Mouse (Mus musculus) adrenal gland, adult 8-10 months (tissue): ENCODE measurements around the gene Krtap24-1. TPM values are rescaled to one million over a fixed set of nuclear protein-coding genes. Genes with fewer than 3 reads are reported as not detected.

Experiments
- DNase-seq: peaks from one replicate; pipeline ENCODE4 v3.0.0; 2022
- total RNA-seq, 4 experiments: library from RNA; stranded (reverse); gene quantifications; 2 replicates each; pipeline ENCODE4 v1.2.4; 2022

Krtap24-1 gene
- not detected for total RNA-seq

GRCm38 (mm10) chr16:88611922-88612321 is at the start of gene Krtap24-1:
TSS of gene Krtap24-1 (minus strand) at chr16:88612279.
- DNase-seq, result no peak

- DNase-seq, result no peak
These were observed 45.3 kb upstream of the Krtap24-1 start for GRCm38 (mm10) chr16:88657426-88657825.

GRCm38 (mm10) chr16:88651952-88652351 is 39.9 kb upstream of the Krtap24-1 start:
- DNase-seq, result no peak

GRCm38 (mm10) chr16:88651082-88651481 is 39.0 kb upstream of the Krtap24-1 start:
- no peak for DNase-seq

GRCm38 (mm10) chr16:88647358-88647846 is 35.3 kb upstream of the Krtap24-1 start, which contains the start of gene Krtap26-1:
TSS of gene Krtap26-1 (minus strand) at chr16:88647796.
- no peak for DNase-seq

GRCm38 (mm10) chr16:88646366-88647111 is 34.5 kb upstream of the Krtap24-1 start:
- DNase-seq, result no peak

- no peak for DNase-seq
These were observed 28.0 kb upstream of the Krtap24-1 start for GRCm38 (mm10) chr16:88640053-88640452.

GRCm38 (mm10) chr16:88635142-88635541 is 23.1 kb upstream of the Krtap24-1 start:
- DNase-seq, result no peak

GRCm38 (mm10) chr16:88631474-88631873 is 19.4 kb upstream of the Krtap24-1 start:
- no peak for DNase-seq

GRCm38 (mm10) chr16:88627566-88627965 is 15.5 kb upstream of the Krtap24-1 start, which contains the start of gene 2310079G19Rik:
TSS of gene 2310079G19Rik (minus strand) at chr16:88627666.
- DNase-seq, result no peak

- DNase-seq, result no peak
These were observed 633 bp upstream of the Krtap24-1 start for GRCm38 (mm10) chr16:88612712-88613111.

GRCm38 (mm10) chr16:88604570-88604969 is 7.5 kb downstream of the Krtap24-1 start:
- no peak for DNase-seq

- no peak for DNase-seq
These were observed 9.6 kb downstream of the Krtap24-1 start for GRCm38 (mm10) chr16:88602464-88602863.

- DNase-seq, result no peak
These were observed 11.8 kb downstream of the Krtap24-1 start for GRCm38 (mm10) chr16:88600303-88600702.

- no peak for DNase-seq
These were observed 12.4 kb downstream of the Krtap24-1 start for GRCm38 (mm10) chr16:88599504-88600237.

- DNase-seq, result no peak
These were observed 19.3 kb downstream of the Krtap24-1 start for GRCm38 (mm10) chr16:88592758-88593157.

GRCm38 (mm10) chr16:88583338-88583737 is 28.7 kb downstream of the Krtap24-1 start:
- DNase-seq, result no peak

- no peak for DNase-seq
These were observed 36.0 kb downstream of the Krtap24-1 start for GRCm38 (mm10) chr16:88575885-88576679.

GRCm38 (mm10) chr16:88572904-88573404 is 39.1 kb downstream of the Krtap24-1 start:
- no peak for DNase-seq

GRCm38 (mm10) chr16:88570136-88570535 is 41.9 kb downstream of the Krtap24-1 start:
- DNase-seq, result no peak

GRCm38 (mm10) chr16:88569732-88570131 is 42.3 kb downstream of the Krtap24-1 start:
- no peak for DNase-seq

GRCm38 (mm10) chr16:88569096-88569495 is 43.0 kb downstream of the Krtap24-1 start:
- DNase-seq, result no peak
